9 mouse cellular contexts compared by ENCODE assay signal in the genomic region with DNA sequence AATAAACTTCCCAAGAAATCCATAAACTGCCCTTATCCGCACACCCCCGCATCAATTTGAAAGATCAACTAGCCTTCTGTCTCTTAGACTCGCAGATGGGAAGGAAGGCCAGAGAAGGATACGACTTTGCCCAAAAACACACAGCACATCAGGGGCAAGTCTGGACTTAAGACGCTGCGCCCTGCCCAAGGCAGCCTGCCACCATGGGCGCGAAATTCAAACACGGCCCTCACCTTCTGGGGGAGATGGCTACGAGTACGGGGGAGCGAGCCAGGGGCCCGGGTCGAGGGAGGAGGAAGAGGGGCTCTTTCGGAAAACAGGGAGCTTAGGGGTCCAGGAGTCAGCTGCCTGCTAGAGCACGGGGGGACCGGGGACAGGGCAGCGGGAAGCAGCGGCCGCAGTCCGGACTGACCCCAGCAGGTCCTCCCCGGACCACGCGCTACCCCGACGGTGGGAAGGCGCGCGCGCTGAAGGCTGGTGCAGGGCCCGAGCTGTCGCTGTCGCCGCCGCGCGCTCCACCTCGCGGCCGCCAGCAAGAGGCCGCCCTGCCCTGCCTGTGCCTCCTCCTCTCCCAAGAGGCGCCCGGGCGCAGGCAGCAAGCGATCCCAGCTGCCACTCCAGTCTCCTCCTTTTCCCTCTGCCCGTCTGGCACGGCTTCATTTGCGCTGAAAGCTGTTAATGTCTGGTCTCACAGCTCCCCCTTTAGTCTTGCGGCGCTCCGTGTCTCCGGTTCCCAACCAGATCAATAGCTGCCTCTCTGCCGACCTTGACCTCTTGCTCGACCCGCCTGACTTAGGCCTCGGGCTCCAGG. TPM values are rescaled to one million over a fixed set of nuclear protein-coding genes. Genes with fewer than 3 reads are reported as not detected.
A peak's percentile ranks its signal among the peaks of the same experiment; 100 is the strongest.
DNase-seq lines count a peak whose midpoint lies in the region; ATAC-seq and TF ChIP-seq lines count a peak whose summit lies in the region.
"Had no signal": no experiment of that assay in that cellular context is flagged by ENCODE, and none has a peak within 500 bp of the region (broad histone marks: within the 10 kb centered on the region; RNA-seq: fewer than 3 reads in every experiment).

No protein-coding gene starts in this region.

- intact Hi-C loops in heart, postnatal 36 days (cut with DNase I) = loop anchor here (5.0 kb wide), 1 partner anchor 1044 kb away; no protein-coding TSS in a partner anchor

- peak; percentile 78 for ATAC-seq in embryonic facial prominence, embryonic 15.5 days (ENCODE audit: insufficient number of reproducible peaks, low FRiP score, low TSS enrichment, low read depth)
- no peak for ATAC-seq in monocyte, adult 5-6 weeks (replicated peaks; ENCODE audit: insufficient number of reproducible peaks, low FRiP score, low TSS enrichment, poor library complexity, severe bottlenecking)

- no peaks in the 10 kb centered on the region for H3K36me3 ChIP-seq in embryonic facial prominence, embryonic 15.5 days

- peak overlapping the region; percentile 99 for H3K27ac ChIP-seq in embryonic facial prominence, embryonic 15.5 days (replicated peaks)
- peak overlapping the region; percentile 83 for H3K27ac ChIP-seq in layer of hippocampus, adult 2 months
- H3K27ac ChIP-seq: macrophage had no signal

- no peaks in the 10 kb centered on the region for H3K9me3 ChIP-seq in embryonic facial prominence, embryonic 15.5 days (replicated peaks)

- H3K4me1 ChIP-seq in embryonic facial prominence, embryonic 15.5 days = peaks cover 29% of the 10 kb centered on the region

- H3K9ac ChIP-seq in embryonic facial prominence, embryonic 15.5 days = peak overlapping the region; percentile 12

- H3K27me3 ChIP-seq in embryonic facial prominence, embryonic 15.5 days = 0 out of 2 replicates have a peak, but pooled peaks cover 3% of the 10 kb centered on the region

- H3K4me2 ChIP-seq in embryonic facial prominence, embryonic 15.5 days (replicated peaks) = peak overlapping the region; percentile 92

- peak; percentile 69 for TF ChIP-seq CTCF in layer of hippocampus, adult 2 months (conservative IDR thresholded peaks at IDR 0.05)

- WGBS in embryonic facial prominence, embryonic 15.5 days = 3% methylated on average over 52 of the region's 56 CpGs

- DNase-seq in left cerebral cortex, adult 18-20 months (ENCODE audit: low spot score in 2 of 2) = peak; percentile 47 to 72
- no peak for DNase-seq in left cerebral cortex, adult 11 months (ENCODE audit: low spot score)
- peak; percentile 24 to 32 for DNase-seq in heart, postnatal 36 days
- peak; percentile 78 to 82 for DNase-seq in layer of hippocampus, adult 2 months (ENCODE audit: low spot score in 2 of 2)
- peak; percentile 44 for DNase-seq in lung, postnatal 14 days
- peak; percentile 68 for DNase-seq in right cerebral cortex, postnatal 14 days

- peak overlapping the region; percentile 84 for H3K4me3 ChIP-seq in embryonic facial prominence, embryonic 15.5 days (replicated peaks)
- peak overlapping the region; percentile 54 for H3K4me3 ChIP-seq in layer of hippocampus, adult 2 months

RNA-seq across cellular contexts. Expression of a gene that starts 2.6 kb away (rescaled TPM):
- 10 to 100 TPM; 60.4 to 75.6 TPM for total RNA-seq in left cerebral cortex, adult 18-20 months (2021)
- 27.0 and 28.8 TPM in 2 replicates for polyA plus RNA-seq in embryonic facial prominence, embryonic 15.5 days (2015; fragmentation: Nextera tagmentation; extraction: Ambion mirVana)
- total RNA-seq in heart, postnatal 36 days (2021) = under 1 TPM; 0.76 to 0.86 TPM
- 100 to 1,000 TPM; 144 to 145 TPM for total RNA-seq in layer of hippocampus, adult 2 months (2021)
- total RNA-seq in monocyte, adult 5-6 weeks (2017) = 0.76 to 1.8 TPM (median 0.85 TPM) in 3 replicates
- polyA plus RNA-seq: macrophage had no signal

Comparison
In these comparisons a context has a peak if more than half of its experiments do, and no peak if none do; other contexts are left out.
1. RNA of a gene that starts 2.6 kb away (total RNA-seq): 144 to 145 TPM in layer of hippocampus, adult 2 months and 60.4 to 75.6 TPM in left cerebral cortex, adult 18-20 months; 0.76 to 0.86 TPM in heart, postnatal 36 days and 0.76 to 1.8 TPM in monocyte, adult 5-6 weeks; every median in the first group is over 10 times any median in the second.